Mouse (Mus musculus) spleen, postnatal 36 days (tissue): ENCODE measurements around the gene Rab7.
"Not testable (repeated sequence)": the region's sequence is repeated elsewhere in the genome, so short reads cannot be mapped to it uniquely, and the experiment has no call there.

Experiments used
- DNase-seq, 2 experiments: peaks; one replicate each; pipeline ENCODE4 v3.0.0; 2022; ENCODE audit warnings: low spot score in 2 of 2, mixed read lengths in 1 of 2

Rab7 gene

GRCm38 (mm10) chr6:88003439-88003838 lies 41.6 kb downstream of the Rab7 start:
- DNase-seq: no peak

DNA sequence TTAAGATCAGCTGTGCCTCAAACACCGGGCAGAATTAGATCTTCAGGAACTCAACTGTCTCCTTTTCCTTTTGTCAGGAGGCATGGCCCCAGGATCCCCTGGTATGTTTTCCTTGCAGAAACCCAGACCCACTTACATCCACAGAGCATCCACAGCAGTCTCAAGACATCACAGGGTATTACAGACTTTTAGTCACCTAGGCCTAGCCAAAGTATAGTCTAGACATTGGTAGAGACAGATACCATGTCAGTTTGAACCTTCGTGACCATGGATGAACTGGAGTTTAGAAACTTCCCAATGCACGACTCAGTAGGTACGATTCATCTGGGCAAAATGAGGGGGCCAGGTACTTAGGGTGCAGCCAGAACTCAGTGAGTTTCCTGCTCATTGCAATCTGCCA lies 46.7 kb downstream of the Rab7 start:
- no peak for DNase-seq

GRCm38 (mm10) chr6:87997706-87998265 lies 47.3 kb downstream of the Rab7 start:
- DNase-seq: peak; percentile 67 to 69

DNA sequence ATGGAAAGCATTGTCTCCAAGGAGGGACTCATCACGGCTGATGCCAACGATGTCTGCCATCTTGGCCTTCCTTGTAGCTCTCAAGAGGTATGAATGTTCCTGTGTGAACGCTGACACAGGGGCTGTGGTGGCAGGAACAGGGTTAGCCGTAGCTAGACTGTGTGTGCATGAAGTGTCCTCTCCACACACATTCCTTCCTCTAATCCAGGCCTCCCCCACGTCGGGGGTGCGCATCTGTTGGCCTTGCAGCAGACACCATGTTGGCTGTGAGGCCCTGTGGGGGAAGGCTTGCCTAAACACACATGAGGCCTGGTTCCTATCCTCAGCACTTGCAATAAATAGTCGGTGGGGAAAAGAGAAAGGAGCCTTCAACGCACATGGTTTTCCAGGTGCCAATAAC lies 48.5 kb downstream of the Rab7 start:
- DNase-seq: no peak

DNA sequence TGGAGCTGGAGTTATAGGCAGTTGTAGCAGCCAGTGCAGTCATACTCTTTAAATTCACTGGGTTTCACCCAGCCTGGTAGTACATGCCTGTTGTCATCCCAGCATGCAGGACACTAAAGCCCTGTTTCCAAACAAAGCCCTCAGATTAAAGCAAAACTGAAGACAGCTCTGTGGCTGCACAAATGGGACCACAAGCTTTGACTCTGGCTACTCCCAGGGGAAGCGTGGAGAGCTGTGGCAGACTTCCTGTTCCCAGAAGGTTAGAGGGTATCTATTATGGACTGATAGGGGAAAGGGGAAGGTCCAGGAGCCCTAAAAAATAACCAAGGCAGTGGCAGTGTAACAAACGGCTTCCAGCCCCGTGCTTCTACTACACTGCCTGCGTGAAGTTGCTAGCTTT lies 49.6 kb downstream of the Rab7 start:
- no peak for DNase-seq

DNA sequence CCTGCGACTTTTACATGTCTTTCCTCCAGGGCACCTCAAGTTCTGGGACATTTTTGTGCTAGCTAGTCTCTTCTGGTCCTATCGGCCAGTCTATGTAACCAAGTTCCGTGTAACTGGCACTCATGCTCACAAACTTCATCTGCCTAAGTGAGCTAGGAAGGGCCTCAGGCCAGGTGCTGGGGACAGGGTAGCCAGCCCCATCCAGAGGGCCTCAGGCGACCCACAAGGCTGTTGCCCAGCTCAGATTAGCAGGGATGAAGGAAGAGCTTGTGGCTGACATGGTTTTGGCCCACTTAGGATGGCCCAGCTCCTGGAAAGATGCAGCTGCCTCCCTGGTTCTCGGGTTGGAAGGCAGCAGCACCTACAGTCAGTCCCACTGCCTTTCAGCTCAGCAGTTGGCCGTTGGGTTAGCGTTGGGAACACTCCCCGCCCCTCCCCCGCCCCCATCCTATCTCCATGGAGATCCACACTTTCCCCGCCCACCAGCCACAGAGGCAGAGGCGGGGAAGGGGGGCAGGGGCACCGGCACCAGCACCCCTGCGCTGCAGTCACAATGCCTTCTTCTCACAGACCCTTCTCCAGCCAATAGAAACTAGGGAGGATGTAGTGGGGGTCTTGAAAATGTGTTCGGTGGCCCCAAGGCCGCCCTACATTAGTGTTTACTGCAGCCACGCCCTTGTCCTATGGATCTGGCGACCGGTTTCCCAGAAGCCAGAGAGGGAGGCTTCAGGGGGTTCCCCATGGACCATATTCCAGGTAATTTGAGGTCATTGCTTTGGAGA lies 51.1 kb downstream of the Rab7 start:
- no peak for DNase-seq

DNA sequence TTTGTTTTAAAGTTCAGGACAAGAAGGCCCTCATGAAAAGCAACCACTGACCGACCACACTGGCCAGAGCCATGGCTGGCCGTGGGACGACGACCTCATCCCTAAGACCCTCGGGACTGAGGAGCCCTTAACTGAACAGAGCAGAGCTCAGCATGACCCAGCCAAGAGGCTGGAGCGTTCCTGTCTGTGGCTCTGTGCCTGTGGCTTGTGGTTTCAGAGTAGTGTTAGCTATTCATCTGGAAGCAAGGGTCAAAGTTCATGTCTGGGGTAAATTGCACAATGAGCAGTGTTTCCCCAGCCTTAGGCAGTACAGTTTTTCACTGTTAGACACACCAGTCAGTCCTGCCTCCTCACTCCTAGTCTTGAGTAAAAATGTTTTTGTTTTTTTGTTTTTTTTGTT lies 52.3 kb downstream of the Rab7 start:
- no peak for DNase-seq

DNA sequence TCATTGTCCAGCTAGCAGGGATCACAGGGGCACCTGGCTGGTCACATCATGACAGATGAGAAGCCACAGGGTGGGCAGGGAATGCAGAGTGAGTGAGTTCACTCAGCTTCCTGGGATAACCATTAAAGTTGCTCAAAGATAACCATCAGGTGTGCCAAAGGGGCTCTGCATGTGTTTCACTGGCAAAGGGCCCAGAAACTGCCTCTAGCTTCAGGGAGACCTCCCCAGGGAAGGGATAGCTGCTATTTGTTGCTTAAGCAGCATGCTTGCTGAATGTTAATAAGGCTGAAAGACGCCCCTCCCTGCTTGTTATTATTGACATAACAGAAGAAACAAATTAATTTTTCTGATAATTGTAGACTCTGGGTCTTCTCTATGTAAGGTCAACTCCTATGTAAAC lies 53.2 kb downstream of the Rab7 start:
- no peak for DNase-seq

- no peak for DNase-seq
Measured at GRCm38 (mm10) chr6:87991216-87991615, 53.9 kb downstream of the Rab7 start.

DNA sequence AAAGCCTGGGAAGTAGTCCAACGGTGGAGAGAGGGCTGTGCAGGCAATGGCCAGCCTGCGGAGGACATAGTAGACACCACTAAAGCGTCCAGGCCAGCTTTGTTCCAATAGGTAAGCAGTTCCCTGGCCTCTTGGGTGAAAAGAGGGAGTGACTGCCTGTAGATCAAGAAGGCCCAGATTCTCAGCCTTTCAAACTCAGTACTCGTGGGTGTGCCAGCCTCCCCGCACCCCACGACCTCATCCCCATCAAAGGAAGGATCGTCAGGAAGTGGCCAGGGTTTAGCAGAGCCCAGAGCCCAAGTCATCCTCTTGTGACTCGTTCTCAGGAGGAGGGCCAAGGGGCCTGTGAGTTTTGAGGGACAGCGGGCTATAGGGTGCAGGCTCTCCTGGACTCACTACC lies 62.6 kb downstream of the Rab7 start:
- DNase-seq: no peak

GRCm38 (mm10) chr6:87981547-87982256 lies 63.4 kb downstream of the Rab7 start, which contains the start of gene H1fx:
Gene H1fx, minus strand, starts transcription at chr6:87981637.
- DNase-seq: no peak

DNA sequence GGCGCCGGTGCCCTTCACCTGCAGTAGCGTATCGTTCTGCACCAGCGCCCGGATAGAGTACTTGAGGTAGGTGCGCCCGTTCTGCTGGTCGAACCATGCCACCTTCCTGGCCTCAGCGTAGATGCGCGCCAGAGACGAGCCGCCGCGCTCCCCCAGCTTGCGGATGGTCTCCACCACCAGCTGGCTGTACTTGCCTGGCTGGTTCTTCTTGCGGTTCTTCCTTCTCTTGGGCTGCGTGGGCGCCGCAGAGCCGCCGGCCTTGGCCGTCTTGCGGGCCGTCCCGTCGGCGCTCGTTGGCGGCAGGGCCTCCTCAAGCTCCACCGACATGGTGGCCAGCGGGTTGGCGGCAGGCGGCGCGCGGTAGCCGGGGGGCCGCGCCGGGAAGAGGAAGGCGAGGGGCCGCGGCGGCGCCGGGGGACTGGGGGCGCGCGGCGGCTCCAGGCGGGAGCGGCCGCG lies 64.0 kb downstream of the Rab7 start:
- no peak for DNase-seq

GRCm38 (mm10) chr6:87980374-87981029 lies 64.6 kb downstream of the Rab7 start:
- peak; percentile 33 to 36 for DNase-seq

DNA sequence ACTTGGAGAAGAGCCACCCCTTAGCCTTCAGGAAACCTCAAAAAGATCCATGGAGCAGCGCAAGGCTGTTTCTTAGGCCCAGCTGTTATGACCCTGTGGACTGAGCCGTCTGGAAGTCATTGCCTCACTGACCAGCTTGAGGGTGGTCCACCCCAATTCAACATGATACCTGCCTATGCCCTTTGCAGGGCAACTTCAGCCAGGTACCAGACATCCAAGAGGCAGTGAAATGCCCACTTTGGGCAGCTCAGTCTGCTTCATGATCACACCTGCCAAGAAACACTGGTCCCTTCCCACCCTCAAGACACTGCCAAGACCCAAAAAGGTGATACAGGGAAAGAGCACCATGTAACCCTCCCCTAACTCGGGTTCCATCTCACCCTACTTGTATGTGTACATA lies 65.3 kb downstream of the Rab7 start:
- no peak for DNase-seq

DNA sequence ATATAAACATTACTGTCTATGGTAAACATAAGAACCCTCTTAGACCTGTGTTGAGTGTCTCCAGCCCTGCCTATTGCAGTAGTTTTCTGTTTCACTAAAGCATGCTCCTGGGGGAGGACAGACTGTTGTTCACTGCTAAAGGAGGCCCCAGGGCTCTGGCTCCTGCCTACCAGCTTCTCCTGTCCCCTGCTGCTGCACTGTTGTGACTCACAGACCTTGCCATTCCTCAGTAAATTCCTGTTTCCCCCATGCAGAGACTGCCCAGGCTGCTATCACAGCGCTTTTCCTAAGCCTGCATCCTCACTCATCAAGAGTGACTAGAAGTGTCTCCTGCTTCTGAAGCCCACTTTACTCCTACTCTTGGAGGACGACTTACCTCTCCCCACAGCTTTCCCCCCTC lies 75.0 kb downstream of the Rab7 start:
- no peak for DNase-seq

- not testable (repeated sequence) for DNase-seq
Measured at GRCm38 (mm10) chr6:87962457-87962856, 82.6 kb downstream of the Rab7 start.
